ENCODE assay signal across 7 mouse cellular contexts in the genomic region with DNA sequence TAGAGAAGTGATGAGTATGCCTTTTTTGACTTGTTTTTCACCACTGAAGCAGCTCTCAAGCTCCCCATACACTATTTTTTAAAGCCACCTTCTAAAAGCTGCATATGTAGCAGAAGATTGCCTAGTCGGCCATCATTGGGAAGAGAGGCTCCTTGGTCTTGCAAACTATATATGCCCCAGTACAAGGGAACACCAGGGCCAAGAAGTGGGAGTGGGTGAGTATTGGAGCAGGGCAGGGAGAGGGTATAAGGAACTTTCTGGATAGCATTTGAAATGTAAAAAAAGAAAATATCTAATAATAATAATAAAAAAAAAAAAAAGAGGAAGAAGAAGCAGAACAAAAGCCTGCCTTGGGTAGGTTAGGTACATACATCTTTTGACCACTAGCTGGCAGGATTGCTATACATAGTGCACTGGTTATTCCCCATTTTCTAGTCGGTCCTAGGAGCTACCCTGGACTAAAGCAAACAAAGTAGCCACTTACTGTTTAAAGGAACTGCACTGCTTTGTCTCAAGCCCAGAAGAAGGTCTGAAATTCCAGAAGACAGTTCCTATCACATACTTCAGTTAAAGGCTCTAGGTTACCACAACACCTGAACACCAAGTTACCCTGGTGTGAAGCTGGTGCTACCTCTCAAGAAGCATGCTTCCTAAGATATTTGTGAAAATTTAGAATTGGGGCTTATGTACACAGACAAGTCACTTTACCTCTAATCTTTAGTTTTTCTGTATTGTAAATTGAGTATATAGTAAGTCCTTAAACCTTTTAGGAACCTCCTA.
DNase-seq lines count a peak whose midpoint lies in the region; ATAC-seq and TF ChIP-seq lines count a peak whose summit lies in the region.

No protein-coding gene starts in this region.

- DNase-seq in midbrain, embryonic 11.5 days (ENCODE audit: low spot score, missing footprints): peak; percentile 90
- DNase-seq in adipocyte (ENCODE audit: low spot score): peak; percentile 78
- peak; percentile 2 for DNase-seq in lung, adult 2 months
- DNase-seq in stomach, postnatal 0 days (ENCODE audit: low spot score): peak; percentile 19
- DNase-seq in spleen, adult 12 weeks (ENCODE audit: low spot score): no peak

- no peaks in the 10 kb centered on the region for H3K9me3 ChIP-seq in midbrain, embryonic 11.5 days (ENCODE audit: control insufficient read depth, low read length)
- H3K9me3 ChIP-seq in midbrain, embryonic 16.5 days (replicated peaks; ENCODE audit: control insufficient read depth, low read length, poor library complexity, severe bottlenecking): no peaks in the 10 kb centered on the region
- H3K9me3 ChIP-seq in stomach, postnatal 0 days (ENCODE audit: control insufficient read depth, low read length): no peaks in the 10 kb centered on the region

- no peak overlapping the region for H3K4me3 ChIP-seq in midbrain, embryonic 11.5 days (ENCODE audit: low read depth, low read length)
- H3K4me3 ChIP-seq in midbrain, embryonic 16.5 days (ENCODE audit: low read depth, low read length): no peak overlapping the region
- no peak overlapping the region for H3K4me3 ChIP-seq in lung, adult 2 months (replicated peaks; ENCODE audit: extremely low read depth, low read depth, low read length)
- no peak overlapping the region for H3K4me3 ChIP-seq in stomach, postnatal 0 days (ENCODE audit: low read depth, low read length)

- no peak overlapping the region for H3K9ac ChIP-seq in midbrain, embryonic 11.5 days (ENCODE audit: low read length)
- H3K9ac ChIP-seq in midbrain, embryonic 16.5 days (ENCODE audit: low read depth, low read length): no peak overlapping the region
- H3K9ac ChIP-seq in stomach, postnatal 0 days (ENCODE audit: low read length): no peak overlapping the region

- H3K4me2 ChIP-seq in midbrain, embryonic 11.5 days: no peak overlapping the region
- no peak overlapping the region for H3K4me2 ChIP-seq in midbrain, embryonic 16.5 days (ENCODE audit: low read length)
- H3K4me2 ChIP-seq in stomach, postnatal 0 days (replicated peaks; ENCODE audit: low read depth): no peak overlapping the region

- TF ChIP-seq POLR2A in lung, adult 2 months (IDR thresholded peaks at IDR 0.05; ENCODE audit: borderline replicate concordance, extremely low read depth, low read depth, low read length): no peak

- WGBS in midbrain, embryonic 11.5 days: 43% methylated on average over 2 of the region's 2 CpGs
- WGBS in midbrain, embryonic 16.5 days: 41% methylated on average over 2 of the region's 2 CpGs
- WGBS in lung, adult 2 months: 32% methylated on average over 2 of the region's 2 CpGs
- WGBS in stomach, postnatal 0 days: 34% methylated on average over 2 of the region's 2 CpGs

- TF ChIP-seq CTCF in lung, adult 2 months (IDR thresholded peaks at IDR 0.05; ENCODE audit: insufficient read depth, low read length): 0 out of 2 replicates have a peak, but pooled peaks have one; percentile 21
- TF ChIP-seq CTCF in stomach, postnatal 0 days (IDR thresholded peaks at IDR 0.05; ENCODE audit: low read depth): peak; percentile 79

- no peak overlapping the region for H3K27ac ChIP-seq in midbrain, embryonic 11.5 days (ENCODE audit: low read depth, low read length)
- no peak overlapping the region for H3K27ac ChIP-seq in midbrain, embryonic 16.5 days (ENCODE audit: low read length)
- no peak overlapping the region for H3K27ac ChIP-seq in stomach, postnatal 0 days (replicated peaks)

- H3K27me3 ChIP-seq in midbrain, embryonic 11.5 days (ENCODE audit: control insufficient read depth, insufficient read depth, low read length): no peaks in the 10 kb centered on the region
- H3K27me3 ChIP-seq in midbrain, embryonic 16.5 days (ENCODE audit: control insufficient read depth, insufficient read depth, low read depth, low read length): no peaks in the 10 kb centered on the region
- no peaks in the 10 kb centered on the region for H3K27me3 ChIP-seq in stomach, postnatal 0 days (ENCODE audit: control insufficient read depth, insufficient read depth, low read length)

- H3K36me3 ChIP-seq in midbrain, embryonic 11.5 days (ENCODE audit: control insufficient read depth, insufficient read depth, low read length): no peaks in the 10 kb centered on the region
- H3K36me3 ChIP-seq in midbrain, embryonic 16.5 days (ENCODE audit: control insufficient read depth, insufficient read depth, low read length): no peaks in the 10 kb centered on the region
- H3K36me3 ChIP-seq in stomach, postnatal 0 days (ENCODE audit: control insufficient read depth, insufficient read depth, low read length): no peaks in the 10 kb centered on the region

- no peak for TF ChIP-seq EP300 in stomach, postnatal 0 days (optimal IDR thresholded peaks at IDR 0.05)

- no peaks in the 10 kb centered on the region for H3K4me1 ChIP-seq in midbrain, embryonic 11.5 days (ENCODE audit: control insufficient read depth, insufficient read depth, low read length)
- H3K4me1 ChIP-seq in midbrain, embryonic 16.5 days (ENCODE audit: control insufficient read depth, insufficient read depth, low read length): no peaks in the 10 kb centered on the region
- H3K4me1 ChIP-seq in lung, adult 2 months (ENCODE audit: control insufficient read depth, insufficient read depth, low read length): no peaks in the 10 kb centered on the region
- no peaks in the 10 kb centered on the region for H3K4me1 ChIP-seq in stomach, postnatal 0 days (replicated peaks; ENCODE audit: control insufficient read depth, insufficient read depth)

- ATAC-seq in midbrain, embryonic 11.5 days (ENCODE audit: low FRiP score): peak; percentile 95
- ATAC-seq in midbrain, embryonic 16.5 days: no peak
- ATAC-seq in hematopoietic stem cell, adult 5-6 weeks (replicated peaks in 1 of 2; ENCODE audit: insufficient read depth in 1 of 2, low FRiP score in 2 of 2, low TSS enrichment in 1 of 2, low read depth in 1 of 2, poor library complexity in 2 of 2, severe bottlenecking in 2 of 2): peak; percentile 91 to 96
- ATAC-seq in stomach, postnatal 0 days (ENCODE audit: low FRiP score, low TSS enrichment): peak; percentile 75; the same call in 1 of the 2 replicates
